Mouse (Mus musculus) bone marrow macrophage, adult 2 months (primary cell): ENCODE measurements around the gene Taok1.

Experiments used
- CTCF ChIP-seq: IDR thresholded peaks from 2 replicates; pipeline ENCODE4 v1.5.1; 2012; ENCODE audit warnings: low read depth, mild to moderate bottlenecking, low read length, moderate library complexity
- POLR2A ChIP-seq: IDR thresholded peaks from 2 replicates; pipeline ENCODE4 v1.6.1; 2012; ENCODE audit warnings: mild to moderate bottlenecking, low read depth, low read length, borderline replicate concordance

GRCm38 (mm10) chr11:77514832-77515636 is 92.6 kb downstream of the Taok1 start, which contains the start of gene Abhd15:
- TF ChIP-seq CTCF = no peak
- TF ChIP-seq POLR2A = peak; percentile 30; the same call in 1 of the 2 replicates
